Mouse (Mus musculus) monocyte, adult 5-6 weeks (primary cell): ENCODE results near the gene Edc4. TPM values are rescaled to one million over a fixed set of nuclear protein-coding genes. Genes with fewer than 3 reads are reported as not detected.
"Not testable (repeated sequence)": the region's sequence is repeated elsewhere in the genome, so short reads cannot be mapped to it uniquely, and the experiment has no call there.

Experiments used
- ATAC-seq: fragments of 153-309, 156-312 bp; replicated peaks from 2 replicates; pipeline ENCODE4 v1.8.0; 2017; ENCODE audit warnings: mild to moderate bottlenecking; ENCODE audit not compliant: low TSS enrichment, insufficient number of reproducible peaks, severe bottlenecking, poor library complexity, low FRiP score
- total RNA-seq: library from RNA; stranded (forward); fragments of 200-1000, 200-491, 200-594 nt; gene quantifications from 3 replicates; pipeline ENCODE4 v1.2.3, GENCODE M21; 2017

Gene Edc4
- 29.2 to 48.9 TPM (median 46.8 TPM) in 3 replicates for total RNA-seq

DNA sequence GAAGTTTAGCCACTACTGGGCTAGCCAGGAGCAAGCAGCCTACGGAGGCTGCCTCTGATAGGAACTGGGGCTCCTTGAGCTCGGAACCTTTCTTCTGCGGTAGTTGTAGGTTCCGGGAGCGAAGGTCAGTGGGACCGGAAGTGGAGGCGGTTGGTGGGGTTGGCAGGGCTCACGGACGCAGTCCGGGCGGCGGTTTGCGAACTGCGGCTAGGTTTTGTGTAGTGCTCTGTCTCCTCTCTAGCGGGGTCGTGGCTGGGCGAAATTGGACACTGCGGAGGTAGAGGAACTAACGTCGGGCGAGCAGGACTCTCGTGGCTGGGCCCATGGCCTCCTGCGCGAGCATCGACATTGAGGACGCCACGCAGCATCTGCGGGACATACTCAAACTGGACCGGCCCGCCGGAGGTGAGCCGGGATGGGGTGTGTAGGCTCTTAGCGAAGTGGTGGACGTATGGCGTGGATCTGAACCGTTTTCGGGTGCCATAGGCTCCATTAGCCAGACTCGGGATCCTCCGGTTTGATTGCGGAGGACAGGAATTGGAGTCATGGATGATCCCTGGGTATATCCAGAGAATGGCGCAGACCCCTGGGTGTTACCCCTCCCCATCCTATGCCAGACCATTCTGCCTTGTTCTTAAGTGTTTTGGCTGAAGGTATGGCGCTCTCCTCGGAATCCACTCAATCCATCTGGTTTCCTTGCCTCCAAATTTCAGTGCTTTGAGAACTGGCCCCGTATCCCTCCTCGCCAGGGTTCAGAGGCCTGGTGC is at the start of gene Edc4:
Edc4 (plus strand) TSS at position 128 of the 767 bp plus-strand sequence.
- ATAC-seq: peak; percentile 95

DNA sequence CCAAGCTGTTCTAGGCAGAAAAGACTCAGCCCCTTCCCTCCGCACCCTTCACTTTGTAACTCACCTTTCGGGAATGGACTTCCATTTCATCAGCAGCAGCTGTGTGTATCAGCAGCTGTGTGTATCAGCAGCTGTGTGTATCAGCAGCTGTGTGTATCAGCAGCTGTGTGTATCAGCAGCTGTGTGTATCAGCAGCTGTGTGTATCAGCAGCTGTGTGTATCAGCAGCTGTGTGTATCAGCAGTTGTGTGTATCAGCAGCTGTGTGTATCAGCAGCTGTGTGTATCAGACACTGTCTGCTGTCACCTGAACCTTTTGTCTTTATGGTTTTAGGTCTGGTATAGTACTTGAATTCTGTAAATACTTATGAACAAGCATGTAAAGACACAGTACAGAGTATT is 46.9 kb upstream of the Edc4 start:
- ATAC-seq: not testable (repeated sequence)

DNA sequence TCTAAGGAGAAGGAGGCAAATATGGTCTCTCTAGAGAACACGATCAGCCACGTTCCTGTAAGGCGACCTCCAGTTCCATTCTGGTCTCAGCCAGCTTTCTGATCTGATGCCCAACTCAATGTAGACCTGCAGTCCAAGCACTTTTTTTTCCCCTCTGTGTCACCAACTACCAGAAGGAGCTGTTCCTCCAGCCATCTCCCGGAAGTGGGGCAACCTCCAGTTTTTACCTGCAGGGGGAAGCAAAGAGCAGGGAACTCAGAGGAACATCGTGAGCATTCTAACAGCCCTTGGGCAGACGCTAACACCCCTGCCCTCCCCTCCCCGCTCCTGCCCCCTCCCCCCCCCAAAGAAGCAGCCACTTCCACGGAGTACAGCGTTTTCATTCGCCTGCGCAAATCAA is 45.4 kb upstream of the Edc4 start:
- ATAC-seq: peak; percentile 94

DNA sequence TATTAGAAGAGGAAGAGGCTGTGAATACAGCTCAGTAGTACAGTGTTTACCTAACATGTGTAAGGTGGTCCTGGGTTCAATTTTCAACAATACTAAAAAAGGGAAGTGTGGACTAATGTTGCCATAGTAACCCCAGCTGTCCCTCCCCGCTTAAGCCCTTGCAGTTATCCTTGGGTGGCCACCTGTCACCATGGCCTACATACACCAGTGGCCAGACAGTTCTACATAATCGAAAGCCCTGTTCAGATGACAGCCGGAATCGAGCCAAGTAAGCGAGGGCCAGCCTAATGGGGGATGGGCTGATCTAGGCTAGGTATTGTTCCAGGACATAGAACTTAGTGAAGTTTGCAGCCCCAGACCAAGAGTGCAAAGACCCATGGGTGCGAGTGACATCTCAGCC is 43.7 kb upstream of the Edc4 start:
- ATAC-seq: no peak

DNA sequence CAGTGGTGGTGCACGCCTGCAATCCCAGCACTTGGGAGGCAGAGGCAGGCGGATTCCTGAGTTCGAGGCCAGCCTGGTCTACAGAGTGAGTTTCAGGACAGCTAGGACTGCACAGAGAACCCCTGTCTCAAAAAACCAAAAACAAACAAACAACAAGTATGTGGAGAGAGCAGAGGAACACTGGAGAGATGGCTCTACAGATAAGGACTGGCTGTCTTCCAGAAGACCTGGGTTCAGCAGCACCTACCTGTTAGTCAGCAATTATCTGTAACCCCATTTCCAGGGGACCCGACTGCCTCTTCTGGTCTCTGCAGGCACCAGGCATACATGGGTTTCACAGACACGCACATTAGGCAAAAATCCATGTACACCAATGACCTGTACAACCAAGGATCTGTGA is 41.5 kb upstream of the Edc4 start:
- ATAC-seq: no peak

DNA sequence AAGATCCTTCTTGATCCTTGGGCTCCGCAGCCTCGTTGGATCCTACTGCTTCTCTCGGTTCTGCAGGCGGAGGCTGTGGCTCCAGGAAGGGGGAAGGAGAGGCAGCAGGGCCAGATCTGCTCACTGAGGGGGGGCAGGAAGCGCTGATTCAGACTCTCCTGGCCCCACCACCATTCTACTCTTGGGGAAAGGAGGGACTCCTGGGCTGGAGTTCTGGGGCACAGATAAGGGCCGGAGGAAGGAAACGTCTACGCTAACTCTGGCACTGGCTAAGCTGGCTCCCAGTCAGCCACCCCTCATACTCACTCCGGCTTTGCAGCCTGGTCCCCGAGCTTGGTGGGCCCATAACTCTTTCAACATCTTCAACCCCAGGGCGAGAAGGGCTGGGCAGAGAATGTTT is 34.0 kb upstream of the Edc4 start:
- no peak for ATAC-seq

DNA sequence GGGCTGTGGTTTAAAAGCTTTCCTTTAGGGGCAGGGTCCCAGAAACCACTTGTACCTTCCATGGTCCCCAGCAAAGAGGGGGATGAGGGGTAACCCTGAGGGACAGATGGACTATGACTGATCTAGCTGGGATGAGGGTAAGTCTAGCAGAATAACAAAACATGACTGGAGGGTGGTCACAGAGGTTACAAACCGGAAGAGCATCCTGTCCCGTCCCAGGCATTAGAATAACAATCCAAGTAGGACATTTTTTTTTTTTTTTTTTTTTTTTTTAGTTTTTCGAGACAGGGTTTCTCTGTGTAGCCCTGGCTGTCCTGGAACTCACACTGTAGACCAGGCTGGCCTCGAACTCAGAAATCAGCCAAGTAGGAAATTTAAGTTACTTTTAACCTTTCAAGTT is 30.7 kb upstream of the Edc4 start:
- ATAC-seq: no peak

DNA sequence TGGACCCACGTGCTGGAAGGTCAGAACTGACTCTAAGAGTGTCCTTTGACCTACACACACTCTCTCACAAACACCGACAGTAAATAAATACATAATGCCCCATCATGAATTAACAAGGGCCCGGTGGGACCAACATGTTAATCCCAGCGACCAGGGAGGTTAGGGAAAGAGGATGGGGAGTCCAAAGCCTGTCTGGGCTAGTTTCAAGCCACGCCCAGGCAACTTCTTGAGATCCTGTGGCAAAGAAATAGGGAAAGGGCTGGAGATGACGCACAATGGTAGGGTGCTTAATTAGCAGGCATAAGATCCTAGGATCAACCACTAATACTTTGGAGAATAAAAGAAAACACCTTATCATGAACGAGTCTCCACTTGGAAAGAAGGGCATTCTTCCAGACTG is 30.1 kb upstream of the Edc4 start:
- ATAC-seq: no peak

DNA sequence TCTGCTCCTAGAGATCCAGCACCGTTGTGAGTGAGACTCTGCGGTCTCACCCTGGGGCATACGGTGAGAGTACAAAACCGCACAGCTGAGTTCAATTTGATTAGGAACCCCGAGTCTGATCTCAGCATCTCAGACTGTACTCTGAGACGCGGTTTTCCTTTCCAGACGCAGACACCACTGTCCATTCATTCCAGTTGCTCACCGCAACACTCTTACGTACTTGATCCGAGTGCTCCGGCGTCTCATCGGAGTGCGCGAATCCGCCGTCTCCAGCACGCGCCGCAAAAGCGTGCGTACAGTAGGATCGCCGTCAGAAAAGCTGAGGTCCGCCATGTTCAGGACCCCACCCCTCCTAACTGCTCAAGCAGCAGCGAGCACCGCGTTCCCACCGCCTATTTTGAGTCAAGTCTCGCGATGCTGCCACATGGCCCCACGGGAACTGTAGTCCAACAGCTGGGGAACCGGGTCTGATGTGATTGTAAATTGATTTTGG is 29.0 kb upstream of the Edc4 start:
- peak; percentile 67 for ATAC-seq

DNA sequence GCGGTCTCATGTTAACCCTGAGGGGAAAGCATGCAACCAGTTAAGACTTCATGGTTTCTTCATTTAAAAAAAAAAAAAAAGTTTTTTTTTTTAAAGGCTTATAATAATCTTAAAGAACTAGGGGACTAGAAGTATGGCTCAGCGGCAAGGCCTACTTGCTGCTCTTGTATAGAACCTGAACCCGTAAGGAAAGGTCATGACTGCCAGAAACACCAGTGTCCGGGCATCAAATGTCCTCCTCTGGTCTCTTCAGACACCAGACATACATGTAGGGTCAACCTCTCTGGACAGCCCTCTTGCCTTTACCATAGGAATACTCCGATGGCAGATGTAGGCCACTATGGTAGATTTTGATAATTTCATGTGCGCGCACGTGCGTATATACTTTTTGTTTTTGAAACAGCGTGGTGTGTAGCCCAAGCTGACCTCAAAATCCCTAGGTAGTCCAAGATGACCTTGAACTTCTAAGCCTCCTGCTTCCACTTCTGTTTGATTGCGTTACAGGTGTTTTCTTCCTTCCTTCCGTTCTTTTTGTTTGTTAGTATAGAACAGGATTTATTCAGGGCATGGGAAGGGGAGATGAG is 28.4 kb upstream of the Edc4 start:
- no peak for ATAC-seq

DNA sequence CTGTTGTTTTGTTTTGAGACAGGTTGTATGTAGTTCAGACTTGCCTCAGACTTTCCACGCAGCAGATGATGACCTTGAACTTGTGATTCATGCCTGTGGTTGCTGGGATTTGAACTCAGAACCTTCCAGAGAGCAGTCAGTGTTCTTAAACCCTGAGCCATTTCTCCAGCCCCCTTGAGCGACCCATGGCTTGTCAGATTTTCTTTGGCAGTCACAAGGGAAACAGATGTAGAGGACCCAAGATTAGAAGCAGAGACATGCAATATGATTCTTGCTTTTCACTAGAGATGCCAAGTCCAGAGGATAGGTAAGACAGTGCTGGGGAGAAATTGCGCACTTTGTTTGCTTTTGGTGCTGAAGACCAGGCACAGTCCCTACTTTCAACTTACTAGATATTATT is 27.5 kb upstream of the Edc4 start, which contains the start of gene Cenpt:
Cenpt (minus strand) TSS at position 101 of the 400 bp plus-strand sequence.
- ATAC-seq: no peak

DNA sequence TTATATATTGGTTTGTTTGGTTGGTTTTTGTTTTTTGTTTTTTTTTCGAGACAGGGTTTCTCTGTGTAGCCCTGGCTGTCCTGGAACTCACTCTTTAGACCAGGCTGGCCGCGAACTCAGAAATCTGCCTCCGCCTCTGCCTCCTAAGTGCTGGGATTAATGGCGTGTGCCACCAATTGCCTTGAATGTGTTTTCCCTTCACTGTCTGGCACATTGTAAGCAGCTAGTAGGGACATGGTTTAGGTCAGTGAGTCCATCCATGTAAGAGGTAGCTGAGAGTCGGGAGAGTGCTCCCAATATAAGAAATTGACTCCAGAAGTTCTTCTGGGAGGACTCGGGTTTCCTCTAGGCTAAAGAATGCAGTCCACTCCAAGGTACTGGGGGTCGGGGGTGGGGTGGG is 26.4 kb upstream of the Edc4 start:
- no peak for ATAC-seq

DNA sequence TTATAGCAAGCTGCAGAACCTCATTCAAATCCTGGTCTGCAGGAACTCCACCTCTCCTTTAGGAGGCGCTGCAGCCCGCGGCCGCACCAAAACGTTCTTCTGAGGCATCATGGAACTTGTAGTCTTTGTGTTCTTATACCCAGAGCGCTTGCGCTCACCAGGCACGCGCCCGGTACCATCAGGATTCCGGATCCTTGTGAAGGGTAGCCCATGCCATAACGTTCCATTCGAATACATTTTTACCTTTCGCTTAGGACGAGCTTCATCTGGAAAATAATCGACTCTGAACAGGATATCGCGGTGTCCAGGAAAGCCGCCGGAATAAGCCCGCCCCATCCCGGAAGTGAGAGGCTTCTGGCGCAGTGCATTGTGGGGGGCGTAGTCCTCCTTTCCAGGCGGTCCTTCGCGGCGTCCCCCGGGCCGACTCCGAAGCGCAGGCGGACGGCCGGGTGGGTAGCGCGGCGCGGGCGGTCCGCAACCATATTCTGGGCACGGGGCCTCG is 25.9 kb upstream of the Edc4 start, which contains the start of gene Thap11:
Thap11 (plus strand) TSS at position 418 of the 502 bp plus-strand sequence.
- ATAC-seq: peak; percentile 73

DNA sequence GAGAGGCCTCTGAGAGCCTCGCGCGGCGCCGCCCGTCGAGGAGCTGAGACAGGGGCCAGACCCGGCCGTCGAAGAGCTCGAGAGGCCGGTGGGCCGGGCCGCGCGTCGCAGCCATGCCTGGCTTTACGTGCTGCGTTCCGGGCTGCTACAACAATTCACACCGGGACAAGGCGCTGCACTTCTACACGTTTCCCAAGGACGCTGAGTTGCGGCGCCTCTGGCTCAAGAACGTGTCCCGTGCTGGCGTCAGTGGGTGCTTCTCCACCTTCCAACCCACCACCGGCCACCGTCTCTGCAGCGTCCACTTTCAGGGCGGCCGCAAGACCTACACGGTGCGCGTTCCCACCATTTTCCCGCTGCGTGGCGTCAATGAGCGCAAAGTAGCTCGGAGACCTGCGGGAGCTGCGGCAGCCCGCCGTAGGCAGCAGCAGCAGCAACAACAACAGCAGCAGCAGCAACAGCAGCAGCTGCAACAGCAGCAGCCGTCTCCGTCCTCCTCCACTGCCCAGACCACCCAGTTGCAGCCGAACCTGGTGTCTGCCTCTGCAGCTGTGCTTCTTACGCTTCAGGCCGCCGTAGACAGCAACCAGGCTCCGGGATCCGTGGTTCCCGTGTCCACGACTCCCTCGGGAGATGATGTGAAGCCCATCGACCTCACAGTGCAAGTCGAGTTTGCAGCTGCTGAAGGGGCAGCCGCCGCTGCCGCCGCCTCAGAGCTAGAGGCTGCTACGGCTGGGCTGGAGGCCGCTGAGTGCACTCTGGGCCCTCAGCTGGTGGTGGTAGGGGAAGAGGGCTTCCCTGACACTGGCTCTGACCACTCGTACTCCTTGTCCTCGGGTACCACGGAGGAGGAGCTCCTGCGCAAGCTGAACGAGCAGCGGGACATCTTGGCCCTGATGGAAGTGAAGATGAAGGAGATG is 25.2 kb upstream of the Edc4 start:
- no peak for ATAC-seq

DNA sequence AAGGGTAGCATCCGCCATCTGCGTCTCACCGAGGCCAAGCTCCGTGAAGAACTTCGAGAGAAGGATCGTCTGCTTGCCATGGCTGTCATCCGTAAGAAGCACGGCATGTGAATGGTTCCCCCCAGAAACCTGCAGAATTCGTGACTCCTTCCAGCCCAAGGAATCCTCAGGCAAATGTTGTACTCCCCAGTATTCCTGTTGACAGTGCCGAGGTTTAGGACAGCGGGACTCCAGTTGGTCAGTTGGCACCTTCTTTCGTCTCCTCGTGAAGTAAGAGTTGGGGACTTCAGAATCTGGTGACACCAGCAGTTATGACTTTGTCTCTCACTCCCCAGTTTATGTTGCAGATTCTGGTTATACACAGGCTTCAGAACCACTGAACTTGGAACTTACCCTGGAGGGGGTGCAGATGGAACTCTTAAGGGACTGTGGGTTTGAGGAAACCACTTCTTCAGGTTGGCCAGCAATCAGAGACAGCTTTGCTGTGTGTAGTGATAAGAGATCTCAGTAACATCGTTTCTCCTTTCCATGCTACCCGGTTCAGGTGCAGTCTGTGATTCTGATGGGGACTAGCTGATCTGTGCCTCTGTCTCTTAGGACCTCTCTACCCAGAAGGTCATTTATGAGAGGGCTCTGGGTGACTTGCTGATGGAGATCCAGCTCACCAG is 24.4 kb upstream of the Edc4 start:
- no peak for ATAC-seq

DNA sequence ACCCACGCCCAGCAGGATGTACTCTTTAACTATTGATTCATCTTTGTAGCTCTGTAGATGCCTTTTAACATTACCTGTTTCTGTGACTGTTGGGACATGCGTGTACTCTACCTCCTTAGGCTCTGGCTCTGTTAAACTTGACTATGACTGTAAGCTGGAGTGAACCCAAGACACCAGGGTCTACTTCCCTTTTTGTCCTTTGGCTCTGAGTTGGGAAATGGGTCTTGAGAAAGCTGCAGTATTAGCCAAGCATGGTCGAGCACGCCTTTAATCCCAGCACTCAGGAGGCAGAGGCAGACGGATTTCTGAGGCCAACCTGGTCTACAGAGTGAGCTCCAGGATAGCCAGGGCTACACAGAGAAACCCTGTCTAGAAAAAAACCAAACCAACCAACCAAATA is 22.2 kb upstream of the Edc4 start:
- peak; percentile 49 for ATAC-seq

DNA sequence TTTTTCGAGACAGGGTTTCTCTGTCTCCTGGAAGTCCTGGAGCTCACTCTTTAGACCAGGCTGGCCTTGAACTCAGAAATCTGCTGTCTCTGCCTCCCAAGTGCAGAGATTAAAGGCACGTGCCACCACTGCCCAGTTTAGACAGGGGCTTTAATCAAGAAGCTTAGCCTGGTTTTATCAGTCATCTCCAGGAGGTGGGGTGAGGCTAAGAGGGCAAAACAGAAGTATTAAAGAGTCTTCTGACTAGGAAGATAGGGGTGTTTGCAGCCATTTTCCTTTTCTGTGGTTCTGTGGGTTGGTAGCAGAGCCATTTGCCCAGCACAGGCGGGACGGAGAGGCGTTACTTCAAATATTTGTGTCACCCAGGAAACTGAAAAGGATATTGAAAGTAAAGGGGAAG is 21.4 kb upstream of the Edc4 start:
- no peak for ATAC-seq

DNA sequence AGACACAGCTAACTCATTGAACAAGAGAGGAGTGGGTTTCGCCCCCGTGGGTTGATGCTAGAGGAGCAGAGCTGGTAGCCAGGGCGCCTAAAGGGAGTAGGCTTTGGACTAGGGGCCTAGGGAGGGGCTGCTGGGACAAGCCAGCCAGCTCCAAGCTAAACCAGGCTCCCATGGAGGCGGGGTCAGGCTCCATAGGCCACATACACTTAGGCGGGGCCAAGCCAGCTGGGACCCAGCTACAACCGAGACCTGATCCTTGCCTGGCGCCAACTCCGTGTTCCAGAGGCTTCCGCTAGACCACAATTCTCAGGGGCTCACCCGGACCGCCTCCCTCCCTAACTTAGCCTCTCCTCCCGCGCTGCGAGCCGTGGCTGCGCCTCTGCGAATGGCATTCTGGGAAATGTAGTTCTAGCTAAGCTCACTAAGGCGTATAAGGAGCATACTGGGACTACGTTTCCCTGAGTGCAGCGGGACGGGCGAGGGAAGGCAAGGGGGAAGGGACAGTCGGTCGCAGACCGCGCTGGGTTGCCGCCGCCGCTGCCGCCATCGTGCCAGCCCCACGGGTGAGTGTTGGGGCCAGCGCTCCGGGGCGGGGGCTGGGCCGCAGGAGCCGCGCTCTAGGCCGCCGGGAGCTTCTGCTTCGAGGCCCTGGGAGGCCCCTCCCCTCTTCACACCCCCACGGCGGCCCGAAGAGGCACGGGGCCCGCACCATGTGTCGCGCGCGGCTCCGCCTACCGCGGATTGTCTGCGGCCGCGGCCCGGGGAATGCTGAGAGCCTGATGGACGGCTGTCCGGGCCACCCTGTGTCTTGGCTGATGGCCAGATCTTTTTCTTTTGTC is 20.3 kb upstream of the Edc4 start, which contains the start of gene Nutf2:
Nutf2 (plus strand) TSS at position 438 of the 839 bp plus-strand sequence.
- peak; percentile 95 for ATAC-seq
